Mouse (Mus musculus) CD4-positive helper T cell, adult 2 months (primary cell): ENCODE measurements around the gene Rnft1.
"Not testable (repeated sequence)": the region's sequence is repeated elsewhere in the genome, so short reads cannot be mapped to it uniquely, and the experiment has no call there.

ENCODE experiments used
- DNase-seq: peaks from one replicate; pipeline ENCODE4 v3.0.0-alpha.2; 2012; ENCODE audit warnings: low read depth, missing footprints, low spot score

The Rnft1 gene

DNA sequence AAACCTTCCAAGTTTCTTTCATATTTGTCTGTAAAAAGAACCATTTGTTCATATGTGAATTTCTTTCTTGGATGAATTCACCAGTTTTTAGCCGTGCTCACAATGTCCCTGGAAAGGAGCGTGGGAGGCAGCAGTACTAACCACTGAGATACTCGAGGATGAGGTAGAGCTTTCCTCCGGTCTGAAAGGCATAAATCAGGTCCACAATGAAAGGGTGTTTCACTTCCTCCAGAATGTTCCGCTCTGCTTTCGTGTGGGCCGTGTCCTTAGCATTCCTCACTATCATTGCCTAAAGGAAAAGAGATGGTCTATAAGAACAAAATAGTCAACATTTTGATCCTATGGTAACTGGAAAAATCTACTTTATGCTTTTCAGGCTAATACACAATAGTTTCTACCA is 35.3 kb downstream of the Rnft1 start:
- DNase-seq: no peak

DNA sequence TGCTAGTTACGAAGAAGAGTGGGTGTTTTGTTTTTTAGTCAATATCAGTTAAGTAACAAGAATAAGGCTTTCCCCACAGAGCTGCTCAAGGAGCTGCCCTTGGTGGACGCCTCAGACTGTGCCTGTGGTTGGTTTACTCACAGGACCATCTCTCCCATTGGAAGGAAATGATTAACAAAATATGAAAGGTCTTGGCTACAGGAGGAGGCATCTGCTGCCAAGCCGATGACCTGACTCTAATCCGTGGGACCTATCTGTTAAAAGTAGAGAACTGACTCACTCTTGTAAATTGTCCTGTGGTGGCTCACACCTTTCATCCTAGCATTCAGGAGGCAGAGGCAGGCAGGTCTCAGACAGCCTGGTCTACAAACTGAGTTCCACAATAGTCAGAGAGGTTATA is 43.1 kb downstream of the Rnft1 start:
- no peak for DNase-seq

DNA sequence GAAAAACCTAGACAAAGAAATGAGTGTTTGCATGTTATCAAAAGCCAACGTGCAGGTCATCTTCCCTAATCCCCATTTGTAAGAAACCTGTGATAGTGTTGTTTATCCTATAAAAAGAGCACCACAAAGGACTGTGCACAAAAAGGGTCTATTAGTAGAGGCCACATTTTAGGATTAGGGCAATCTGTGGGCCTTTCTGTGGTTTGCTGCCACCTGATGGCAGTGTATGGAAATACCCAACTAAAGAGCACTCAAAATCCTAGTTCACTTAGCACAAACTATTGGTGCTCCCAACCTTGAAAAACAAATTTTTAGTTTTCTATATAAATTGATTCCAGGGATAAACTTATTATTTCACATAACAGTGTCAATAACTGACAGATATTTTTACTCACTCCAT is 48.4 kb downstream of the Rnft1 start:
- DNase-seq: peak; percentile 32

DNA sequence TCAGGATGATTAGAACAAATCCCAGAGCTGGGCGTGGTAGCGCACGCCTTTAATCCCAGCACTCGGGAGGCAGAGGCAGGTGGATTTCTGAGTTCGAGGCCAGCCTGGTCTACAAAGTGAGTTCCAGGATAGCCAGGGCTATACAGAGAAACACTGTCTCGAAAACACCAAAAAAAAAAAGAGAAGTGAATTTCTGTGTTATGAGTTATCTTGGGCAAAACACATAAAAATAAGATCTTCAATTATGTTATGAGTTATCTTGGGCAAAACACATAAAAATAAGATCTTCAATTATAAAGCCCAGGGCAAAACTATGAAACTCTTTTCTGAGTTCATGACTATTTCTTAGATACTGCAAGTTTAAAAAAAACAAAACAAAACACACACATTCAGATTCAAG is 48.8 kb downstream of the Rnft1 start:
- not testable (repeated sequence) for DNase-seq

DNA sequence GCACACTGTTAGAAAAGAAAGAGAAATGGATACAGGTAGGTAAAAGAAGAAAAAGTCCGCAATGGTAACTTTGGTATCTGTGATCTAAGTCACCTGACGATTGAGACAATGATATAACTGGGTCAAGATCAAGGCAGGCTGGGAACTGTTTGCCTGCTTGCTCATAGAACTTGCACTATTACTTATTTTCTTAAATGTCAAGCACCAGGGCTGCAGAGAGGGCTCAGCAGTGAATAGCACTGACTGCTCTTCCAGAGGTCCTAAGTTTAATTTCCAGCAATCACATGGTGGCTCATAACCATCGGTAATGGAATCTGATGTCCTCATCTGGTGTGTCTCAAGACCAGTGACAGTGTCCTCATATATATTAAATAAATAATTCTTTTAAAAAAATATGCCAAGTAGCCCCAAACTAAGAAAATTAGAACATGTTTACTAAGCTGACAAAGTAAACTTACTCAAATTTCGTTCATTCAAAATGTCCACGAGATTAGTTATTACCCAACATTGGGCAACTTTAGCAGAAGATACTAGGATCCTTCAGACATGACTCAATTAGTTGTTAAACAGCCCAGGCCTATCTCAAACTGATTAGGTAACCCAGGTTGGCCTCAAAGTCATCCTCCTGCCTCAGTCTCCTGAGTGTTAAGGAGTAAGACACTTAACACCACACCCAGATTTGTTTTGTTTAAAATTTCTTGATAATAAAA is 49.9 kb downstream of the Rnft1 start:
- no peak for DNase-seq

DNA sequence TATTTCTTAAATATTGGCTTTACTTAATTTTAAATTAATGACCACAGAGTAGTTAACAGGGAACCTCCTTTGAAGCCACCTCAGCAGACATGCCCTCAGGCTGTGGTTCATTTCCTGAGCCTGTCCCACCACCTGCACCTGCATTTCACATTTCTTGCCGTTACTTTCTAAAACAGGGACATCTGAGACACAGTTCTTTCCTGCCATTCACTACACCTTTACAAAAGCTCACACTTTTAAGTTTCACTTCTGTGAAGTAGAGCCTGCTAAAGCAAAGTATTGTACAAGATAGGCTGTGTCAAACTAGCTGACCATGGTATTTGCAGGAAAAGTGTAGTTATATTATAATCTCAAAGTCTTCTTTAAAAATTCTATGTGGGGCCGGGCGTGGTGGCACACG is 54.3 kb downstream of the Rnft1 start:
- no peak for DNase-seq

DNA sequence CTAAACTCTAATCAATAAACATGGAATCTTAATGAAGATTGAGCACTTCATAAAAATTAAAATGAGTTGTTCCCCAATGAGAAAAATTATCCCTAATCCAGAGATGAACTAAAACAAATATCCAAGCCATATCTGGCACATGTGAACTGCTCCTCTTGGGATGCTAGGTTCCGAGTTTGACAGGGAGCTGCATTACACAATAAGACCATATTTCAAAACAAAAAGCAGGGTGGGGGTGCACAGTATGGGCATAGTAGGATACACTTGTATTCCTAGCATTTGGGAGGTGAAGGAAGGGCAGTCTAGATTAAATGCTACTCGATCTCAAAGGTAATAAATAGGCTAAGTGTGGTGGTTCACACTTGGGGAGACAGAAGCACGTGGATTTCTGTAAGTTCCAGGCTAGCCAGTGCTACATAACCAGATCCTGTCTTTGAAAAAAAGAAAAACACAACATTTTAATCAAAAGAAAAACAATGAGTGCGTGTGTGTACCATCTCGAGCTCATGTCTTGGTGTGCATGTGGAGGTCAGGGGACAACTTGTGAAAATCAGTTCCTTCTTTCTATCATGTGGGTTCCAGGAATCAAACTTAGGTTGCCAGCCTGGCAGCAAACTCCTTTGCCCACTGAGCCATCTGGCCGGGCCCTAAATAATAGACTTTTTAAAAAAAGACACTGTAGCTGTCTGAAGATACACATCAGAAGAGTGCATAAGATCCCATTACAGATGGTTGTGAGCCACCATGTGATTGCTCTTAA is 55.4 kb downstream of the Rnft1 start:
- no peak for DNase-seq

DNA sequence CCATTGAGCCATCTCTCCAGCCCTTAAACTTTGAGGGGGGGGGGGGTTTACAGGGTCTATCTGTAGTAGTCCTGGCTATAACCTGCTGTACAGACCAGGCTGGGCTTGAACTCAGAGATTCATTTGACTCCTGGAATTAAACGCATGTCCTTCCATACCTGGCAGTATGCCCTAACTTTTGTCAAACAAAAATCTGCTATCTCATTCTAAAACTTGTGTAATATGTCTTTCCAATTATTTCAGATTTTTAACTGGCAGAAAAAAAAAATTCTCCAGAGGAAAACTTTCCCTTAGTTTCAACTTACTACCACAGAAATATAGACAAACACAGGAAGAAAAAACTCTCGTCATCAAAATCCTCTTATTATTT is 56.0 kb downstream of the Rnft1 start:
- no peak for DNase-seq

DNA sequence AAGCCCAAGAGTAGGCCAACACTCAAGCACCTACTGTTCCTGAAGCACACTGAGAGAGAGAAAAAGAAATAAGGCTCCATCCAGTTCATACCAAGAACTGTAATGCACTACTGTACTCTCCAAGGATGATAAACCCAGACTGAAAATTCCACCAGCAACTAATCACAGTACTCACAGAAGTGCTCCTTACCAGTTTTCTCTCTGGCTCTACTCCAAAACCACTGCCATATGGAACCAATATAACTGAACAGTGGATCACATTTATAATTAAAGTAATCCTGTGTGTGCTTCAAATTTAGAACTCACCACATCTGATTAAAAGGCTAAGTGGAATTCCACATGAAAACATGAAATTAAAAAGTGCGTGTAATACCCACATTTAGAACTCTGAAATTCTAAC is 58.4 kb downstream of the Rnft1 start:
- DNase-seq: no peak

DNA sequence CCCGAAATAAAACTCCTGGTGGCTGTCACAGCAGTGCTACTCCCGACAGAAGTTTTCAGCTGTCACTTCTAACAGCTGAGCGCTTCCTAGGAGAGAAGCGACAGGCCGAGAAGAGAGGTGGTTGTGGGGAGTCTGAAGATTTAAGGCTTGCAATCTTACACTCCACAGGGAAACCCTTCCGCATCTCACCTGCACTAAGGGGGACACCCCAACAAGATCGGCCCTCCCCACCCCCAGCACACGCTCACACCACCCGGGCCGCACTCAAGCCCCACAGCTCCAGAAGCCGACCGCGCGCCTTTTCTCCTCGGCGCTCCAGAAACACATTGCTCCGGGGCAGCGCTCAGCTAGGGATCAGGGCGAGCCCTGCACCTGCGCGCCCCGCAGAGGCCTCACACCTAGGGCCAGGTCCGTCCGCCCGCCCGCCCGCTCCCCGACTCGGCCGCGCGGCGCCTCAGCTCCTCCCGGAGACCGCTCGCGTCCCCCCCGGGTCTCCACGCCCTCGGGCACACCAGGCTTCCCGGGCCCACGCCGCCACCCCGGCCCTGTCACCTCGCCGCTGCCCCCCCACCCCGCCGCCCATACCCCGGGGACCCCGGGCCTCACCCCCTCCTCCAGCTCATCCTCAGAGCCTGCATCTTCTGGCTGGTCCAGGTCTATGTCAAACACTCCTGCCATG is 59.6 kb downstream of the Rnft1 start:
- no peak for DNase-seq

DNA sequence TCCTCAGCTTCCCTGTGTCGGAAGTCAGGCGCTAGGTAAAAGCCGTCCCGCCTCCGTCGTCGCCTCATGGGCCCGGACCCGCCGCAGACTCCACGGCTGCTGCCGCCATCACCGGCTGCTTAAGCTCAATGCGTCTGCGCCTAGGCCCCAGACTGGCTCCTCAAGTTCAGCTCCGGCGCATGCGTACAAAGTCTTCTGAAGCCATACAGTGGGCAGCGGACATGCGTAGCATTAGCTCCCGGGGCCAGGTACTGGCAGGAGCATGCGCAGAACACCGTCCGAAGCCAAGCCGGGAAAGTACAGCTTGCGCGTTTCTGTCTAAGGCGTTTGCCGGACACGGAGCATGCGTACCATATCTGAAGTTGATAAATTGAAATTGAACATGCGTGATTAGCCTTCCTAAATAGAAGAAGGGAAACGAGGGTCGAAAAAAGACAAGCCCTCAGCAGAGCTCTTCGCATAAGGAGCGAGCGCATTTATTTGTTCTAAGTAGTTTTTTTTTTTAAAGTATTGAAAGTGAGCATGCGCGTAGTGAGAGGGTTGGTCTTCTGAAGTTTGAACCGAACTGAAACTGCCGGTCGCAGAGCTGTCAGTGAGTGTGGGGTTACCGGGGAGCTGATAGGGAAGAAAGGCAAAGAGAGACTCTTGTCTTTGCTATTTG is 60.3 kb downstream of the Rnft1 start, which contains the start of the genes Rps6kb1 and Tubd1:
Rps6kb1 (minus strand) TSS at position 167 of the 661 bp plus-strand sequence.
Tubd1 (plus strand) TSS at position 353 of the 661 bp plus-strand sequence.
- DNase-seq: peak; percentile 100

DNA sequence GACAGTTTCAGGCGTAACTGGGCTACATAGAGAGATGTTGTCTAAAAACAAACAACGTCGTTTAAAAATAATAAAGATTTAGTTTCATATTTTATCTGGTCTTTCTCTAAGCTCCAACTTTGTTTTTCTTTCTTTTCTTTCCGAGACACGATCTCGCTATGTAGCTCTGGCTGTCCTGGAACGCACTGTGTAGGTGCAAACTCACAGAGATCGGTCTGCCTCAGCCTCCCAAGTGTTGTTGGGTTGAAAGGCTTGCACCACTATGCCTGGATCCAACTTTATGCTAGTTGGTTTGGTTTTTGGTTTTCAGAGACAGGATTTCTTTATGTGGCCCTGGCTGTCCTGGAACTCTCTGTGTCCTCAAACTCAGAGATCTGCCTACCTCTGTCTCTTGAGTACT is 61.1 kb downstream of the Rnft1 start:
- DNase-seq: no peak

DNA sequence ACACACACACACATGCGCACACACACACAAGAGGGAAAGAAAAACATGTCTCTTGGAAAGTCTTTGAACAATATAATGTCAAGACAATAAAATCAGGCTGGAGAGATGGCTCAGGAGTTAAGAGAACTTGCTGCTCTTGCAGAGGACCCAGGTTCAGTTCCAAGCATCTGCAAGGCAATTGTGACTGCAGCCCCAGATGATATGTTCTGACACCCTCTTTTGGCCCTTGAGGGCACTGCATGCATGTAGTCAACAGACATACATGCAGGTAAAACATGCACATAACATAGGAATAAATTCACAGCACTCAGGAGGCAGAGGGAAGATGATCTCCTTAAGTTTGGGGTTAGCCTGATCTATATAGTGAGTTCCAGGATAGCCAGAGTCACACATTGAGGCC is 63.0 kb downstream of the Rnft1 start:
- DNase-seq: peak; percentile 30
